Mouse (Mus musculus): ENCODE data around the gene Pou3f3. TPM values are rescaled to one million over a fixed set of nuclear protein-coding genes. Genes with fewer than 3 reads are reported as not detected.

The Pou3f3 gene
- polyA plus RNA-seq, 1 experiment from 2014 or later, result not detected

- Histone ChIP-seq H3K27ac (ENCODE audit: low read depth) (no peak overlapping the region), H3K9ac (replicated peaks) (no peak overlapping the region), H3K4me3 (ENCODE audit: low read depth, low read length) (no peak overlapping the region), H3K4me1 (ENCODE audit: insufficient read depth) (no peaks in the 10 kb centered on the region), H3K9me3 (ENCODE audit: low read length) (no peaks in the 10 kb centered on the region), H3K27me3 (ENCODE audit: insufficient read depth, low read length) (peaks cover 96% of the 10 kb centered on the region), H3K36me3 (replicated peaks; ENCODE audit: insufficient read depth, low read length) (no peaks in the 10 kb centered on the region), H3K4me2 (ENCODE audit: low read depth, low read length) (no peak overlapping the region)
- no peak for DNase-seq
- ATAC-seq, result no peak
- WGBS (ENCODE audit: insufficient replicate concordance), result 4% methylated on average over 5 of the region's 5 CpGs
- TF ChIP-seq EP300 (IDR thresholded peaks at IDR 0.05; ENCODE audit: low read depth) (no peak), CTCF (IDR thresholded peaks at IDR 0.05; ENCODE audit: low read depth) (no peak)
These were observed 11.6 kb downstream of the Pou3f3 start for GRCm38 (mm10) chr1:42707196-42707595.

GRCm38 (mm10) chr1:42707611-42708130, 12.1 kb downstream of the Pou3f3 start:
- no peak overlapping the region for H3K4me2 ChIP-seq (ENCODE audit: low read depth, low read length)
- H3K9ac ChIP-seq (replicated peaks), result no peak overlapping the region
- DNase-seq (no peak), ATAC-seq (no peak)
- H3K36me3 ChIP-seq (replicated peaks; ENCODE audit: insufficient read depth, low read length), result no peaks in the 10 kb centered on the region
- no peaks in the 10 kb centered on the region for H3K9me3 ChIP-seq (ENCODE audit: low read length)
- no peaks in the 10 kb centered on the region for H3K4me1 ChIP-seq (ENCODE audit: insufficient read depth)
- H3K27me3 ChIP-seq (ENCODE audit: insufficient read depth, low read length), result peaks cover 97% of the 10 kb centered on the region
- WGBS (ENCODE audit: insufficient replicate concordance), result 6% methylated on average over 4 of the region's 4 CpGs
- no peak for TF ChIP-seq EP300 (IDR thresholded peaks at IDR 0.05; ENCODE audit: low read depth)
- no peak for TF ChIP-seq CTCF (IDR thresholded peaks at IDR 0.05; ENCODE audit: low read depth)
- H3K4me3 ChIP-seq (ENCODE audit: low read depth, low read length), result no peak overlapping the region
- no peak overlapping the region for H3K27ac ChIP-seq (ENCODE audit: low read depth)

- Histone ChIP-seq H3K27ac (ENCODE audit: low read depth) (no peak overlapping the region), H3K4me3 (ENCODE audit: low read depth, low read length) (no peak overlapping the region), H3K4me1 (ENCODE audit: insufficient read depth) (peaks cover 8% of the 10 kb centered on the region; the same call in 1 of the 2 replicates), H3K9ac (replicated peaks) (no peak overlapping the region), H3K9me3 (ENCODE audit: low read length) (no peaks in the 10 kb centered on the region), H3K27me3 (ENCODE audit: insufficient read depth, low read length) (peaks cover 97% of the 10 kb centered on the region), H3K36me3 (replicated peaks; ENCODE audit: insufficient read depth, low read length) (no peaks in the 10 kb centered on the region), H3K4me2 (ENCODE audit: low read depth, low read length) (no peak overlapping the region)
- ATAC-seq, result no peak
- WGBS (ENCODE audit: insufficient replicate concordance), result 21% methylated on average over 1 of the region's 1 CpGs
- TF ChIP-seq CTCF (IDR thresholded peaks at IDR 0.05; ENCODE audit: low read depth) (no peak), EP300 (IDR thresholded peaks at IDR 0.05; ENCODE audit: low read depth) (no peak)
- no peak for DNase-seq
These were observed 13.5 kb downstream of the Pou3f3 start for GRCm38 (mm10) chr1:42709024-42709423.

GRCm38 (mm10) chr1:42709431-42710160, 14.0 kb downstream of the Pou3f3 start:
- no peak overlapping the region for H3K9ac ChIP-seq (replicated peaks)
- DNase-seq, result no peak
- H3K27ac ChIP-seq (ENCODE audit: low read depth), result no peak overlapping the region
- peaks cover 11% of the 10 kb centered on the region; the same call in 1 of the 2 replicates for H3K4me1 ChIP-seq (ENCODE audit: insufficient read depth)
- H3K36me3 ChIP-seq (replicated peaks; ENCODE audit: insufficient read depth, low read length), result no peaks in the 10 kb centered on the region
- ATAC-seq, result no peak
- H3K27me3 ChIP-seq (ENCODE audit: insufficient read depth, low read length), result peaks cover 95% of the 10 kb centered on the region
- WGBS (ENCODE audit: insufficient replicate concordance), result 9% methylated on average over 7 of the region's 7 CpGs
- H3K4me3 ChIP-seq (ENCODE audit: low read depth, low read length), result no peak overlapping the region
- H3K4me2 ChIP-seq (ENCODE audit: low read depth, low read length), result no peak overlapping the region
- no peaks in the 10 kb centered on the region for H3K9me3 ChIP-seq (ENCODE audit: low read length)
- no peak for TF ChIP-seq CTCF (IDR thresholded peaks at IDR 0.05; ENCODE audit: low read depth)
- no peak for TF ChIP-seq EP300 (IDR thresholded peaks at IDR 0.05; ENCODE audit: low read depth)

- Histone ChIP-seq H3K9ac (replicated peaks) (no peak overlapping the region), H3K4me3 (ENCODE audit: low read depth, low read length) (no peak overlapping the region), H3K9me3 (ENCODE audit: low read length) (no peaks in the 10 kb centered on the region), H3K27me3 (ENCODE audit: insufficient read depth, low read length) (peaks cover 95% of the 10 kb centered on the region), H3K36me3 (replicated peaks; ENCODE audit: insufficient read depth, low read length) (no peaks in the 10 kb centered on the region), H3K4me2 (ENCODE audit: low read depth, low read length) (no peak overlapping the region), H3K4me1 (ENCODE audit: insufficient read depth) (peaks cover 11% of the 10 kb centered on the region; the same call in 1 of the 2 replicates), H3K27ac (ENCODE audit: low read depth) (no peak overlapping the region)
- DNase-seq (no peak), ATAC-seq (no peak)
- 11% methylated on average over 4 of the region's 4 CpGs for WGBS (ENCODE audit: insufficient replicate concordance)
- TF ChIP-seq CTCF (IDR thresholded peaks at IDR 0.05; ENCODE audit: low read depth) (no peak), EP300 (IDR thresholded peaks at IDR 0.05; ENCODE audit: low read depth) (no peak)
These were observed 14.7 kb downstream of the Pou3f3 start for GRCm38 (mm10) chr1:42710234-42710633.

- TF ChIP-seq CTCF (IDR thresholded peaks at IDR 0.05; ENCODE audit: low read depth) (no peak), EP300 (IDR thresholded peaks at IDR 0.05; ENCODE audit: low read depth) (no peak)
- H3K36me3 ChIP-seq (replicated peaks; ENCODE audit: insufficient read depth, low read length), result no peaks in the 10 kb centered on the region
- no peak overlapping the region for H3K9ac ChIP-seq (replicated peaks)
- no peak overlapping the region for H3K27ac ChIP-seq (ENCODE audit: low read depth)
- ATAC-seq (no peak), DNase-seq (no peak)
- WGBS (ENCODE audit: insufficient replicate concordance), result 9% methylated on average over 2 of the region's 2 CpGs
- peaks cover 95% of the 10 kb centered on the region for H3K27me3 ChIP-seq (ENCODE audit: insufficient read depth, low read length)
- H3K4me3 ChIP-seq (ENCODE audit: low read depth, low read length), result no peak overlapping the region
- H3K4me2 ChIP-seq (ENCODE audit: low read depth, low read length), result no peak overlapping the region
- peaks cover 11% of the 10 kb centered on the region; the same call in 1 of the 2 replicates for H3K4me1 ChIP-seq (ENCODE audit: insufficient read depth)
- no peaks in the 10 kb centered on the region for H3K9me3 ChIP-seq (ENCODE audit: low read length)
These were observed 15.4 kb downstream of the Pou3f3 start for GRCm38 (mm10) chr1:42710995-42711394.
